Mouse (Mus musculus): ENCODE results near the gene Fgfr2.

Gene Fgfr2

GRCm38 (mm10) chr7:132921971-132922370 is 201.2 kb downstream of the Fgfr2 start:
- H3K36me3 ChIP-seq (ENCODE audit: insufficient read depth, low read length): no peaks in the 10 kb centered on the region
- H3K27me3 ChIP-seq (ENCODE audit: insufficient read depth, low read length): peaks cover 8% of the 10 kb centered on the region
- TF ChIP-seq CTCF (conservative IDR thresholded peaks at IDR 0.05; ENCODE audit: low read length) (no peak), POU5F1 (IDR thresholded peaks at IDR 0.05; ENCODE audit: borderline replicate concordance, low read length) (no peak), NANOG (IDR thresholded peaks at IDR 0.05; ENCODE audit: borderline replicate concordance, low read length) (no peak)
- no peak overlapping the region for H3K4me3 ChIP-seq (replicated peaks; ENCODE audit: low read length)
- peaks cover 4% of the 10 kb centered on the region for H3K9me3 ChIP-seq (ENCODE audit: low read length)
- H3K4me1 ChIP-seq (replicated peaks; ENCODE audit: low read depth, low read length): no peaks in the 10 kb centered on the region

GRCm38 (mm10) chr7:132903796-132904195 is 219.4 kb downstream of the Fgfr2 start:
- Histone ChIP-seq H3K4me1 (replicated peaks; ENCODE audit: low read depth, low read length) (no peaks in the 10 kb centered on the region; the same call in 1 of the 2 replicates), H3K27me3 (ENCODE audit: insufficient read depth, low read length) (peaks cover 8% of the 10 kb centered on the region), H3K9me3 (ENCODE audit: low read length) (peaks cover 15% of the 10 kb centered on the region), H3K36me3 (ENCODE audit: insufficient read depth, low read length) (no peaks in the 10 kb centered on the region), H3K4me3 (replicated peaks; ENCODE audit: low read length) (no peak overlapping the region)
- TF ChIP-seq CTCF (conservative IDR thresholded peaks at IDR 0.05; ENCODE audit: low read length) (0 out of 2 replicates have a peak, but pooled peaks have one; percentile 19), NANOG (IDR thresholded peaks at IDR 0.05; ENCODE audit: borderline replicate concordance, low read length) (no peak)

- peaks cover 12% of the 10 kb centered on the region for H3K4me1 ChIP-seq (replicated peaks; ENCODE audit: low read depth, low read length)
- 0 out of 2 replicates have a peak, but pooled peaks cover 2% of the 10 kb centered on the region for H3K9me3 ChIP-seq (ENCODE audit: low read length)
- H3K27me3 ChIP-seq (ENCODE audit: insufficient read depth, low read length): peaks cover 8% of the 10 kb centered on the region
- TF ChIP-seq POU5F1 (IDR thresholded peaks at IDR 0.05; ENCODE audit: borderline replicate concordance, low read length) (no peak), CTCF (conservative IDR thresholded peaks at IDR 0.05; ENCODE audit: low read length) (no peak), NANOG (IDR thresholded peaks at IDR 0.05; ENCODE audit: borderline replicate concordance, low read length) (no peak)
- no peak overlapping the region for H3K4me3 ChIP-seq (replicated peaks; ENCODE audit: low read length)
- no peaks in the 10 kb centered on the region for H3K36me3 ChIP-seq (ENCODE audit: insufficient read depth, low read length)
Observed at GRCm38 (mm10) chr7:132900826-132901531, 222.2 kb downstream of the Fgfr2 start.

GRCm38 (mm10) chr7:132898234-132898633 is 224.9 kb downstream of the Fgfr2 start:
- Histone ChIP-seq H3K9me3 (ENCODE audit: low read length) (0 out of 2 replicates have a peak, but pooled peaks cover 2% of the 10 kb centered on the region), H3K4me3 (replicated peaks; ENCODE audit: low read length) (no peak overlapping the region)
- TF ChIP-seq NANOG (IDR thresholded peaks at IDR 0.05; ENCODE audit: borderline replicate concordance, low read length) (no peak), CTCF (conservative IDR thresholded peaks at IDR 0.05; ENCODE audit: low read length) (peak; percentile 93)

GRCm38 (mm10) chr7:132897258-132897657 is 225.9 kb downstream of the Fgfr2 start:
- H3K4me3 ChIP-seq (replicated peaks; ENCODE audit: low read length): no peak overlapping the region
- peaks cover 20% of the 10 kb centered on the region for H3K4me1 ChIP-seq (replicated peaks; ENCODE audit: low read depth, low read length)
- TF ChIP-seq NANOG (IDR thresholded peaks at IDR 0.05; ENCODE audit: borderline replicate concordance, low read length) (no peak), CTCF (conservative IDR thresholded peaks at IDR 0.05; ENCODE audit: low read length) (peak; percentile 61)
- 0 out of 2 replicates have a peak, but pooled peaks cover 2% of the 10 kb centered on the region for H3K9me3 ChIP-seq (ENCODE audit: low read length)
- H3K27me3 ChIP-seq (ENCODE audit: insufficient read depth, low read length): peaks cover 10% of the 10 kb centered on the region
- no peaks in the 10 kb centered on the region for H3K36me3 ChIP-seq (ENCODE audit: insufficient read depth, low read length)

More at GRCm38 (mm10) chr7:132898234-132898633, 224.9 kb downstream of the Fgfr2 start:
- Histone ChIP-seq H3K27me3 (ENCODE audit: insufficient read depth, low read length) (peaks cover 8% of the 10 kb centered on the region), H3K36me3 (ENCODE audit: insufficient read depth, low read length) (no peaks in the 10 kb centered on the region), H3K4me1 (replicated peaks; ENCODE audit: low read depth, low read length) (peaks cover 20% of the 10 kb centered on the region)

GRCm38 (mm10) chr7:132896206-132896815 is 226.8 kb downstream of the Fgfr2 start:
- TF ChIP-seq CTCF (conservative IDR thresholded peaks at IDR 0.05; ENCODE audit: low read length) (no peak), NANOG (IDR thresholded peaks at IDR 0.05; ENCODE audit: borderline replicate concordance, low read length) (no peak), POU5F1 (IDR thresholded peaks at IDR 0.05; ENCODE audit: borderline replicate concordance, low read length) (no peak)
- H3K4me1 ChIP-seq (replicated peaks; ENCODE audit: low read depth, low read length): peaks cover 20% of the 10 kb centered on the region
- H3K27me3 ChIP-seq (ENCODE audit: insufficient read depth, low read length): peaks cover 8% of the 10 kb centered on the region; the same call in 1 of the 2 replicates
- H3K36me3 ChIP-seq (ENCODE audit: insufficient read depth, low read length): no peaks in the 10 kb centered on the region
- peak overlapping the region; percentile 43 for H3K4me3 ChIP-seq (replicated peaks; ENCODE audit: low read length)
- H3K9me3 ChIP-seq (ENCODE audit: low read length): 0 out of 2 replicates have a peak, but pooled peaks cover 2% of the 10 kb centered on the region

GRCm38 (mm10) chr7:132894841-132895555 is 228.2 kb downstream of the Fgfr2 start:
- H3K27me3 ChIP-seq (ENCODE audit: insufficient read depth, low read length): peaks cover 4% of the 10 kb centered on the region; the same call in 1 of the 2 replicates
- peaks cover 4% of the 10 kb centered on the region for H3K9me3 ChIP-seq (ENCODE audit: low read length)
- H3K4me1 ChIP-seq (replicated peaks; ENCODE audit: low read depth, low read length): peaks cover 20% of the 10 kb centered on the region
- TF ChIP-seq NANOG (IDR thresholded peaks at IDR 0.05; ENCODE audit: borderline replicate concordance, low read length) (no peak), POU5F1 (IDR thresholded peaks at IDR 0.05; ENCODE audit: borderline replicate concordance, low read length) (no peak), CTCF (conservative IDR thresholded peaks at IDR 0.05; ENCODE audit: low read length) (no peak)
- no peaks in the 10 kb centered on the region for H3K36me3 ChIP-seq (ENCODE audit: insufficient read depth, low read length)
- H3K4me3 ChIP-seq (replicated peaks; ENCODE audit: low read length): no peak overlapping the region

- Histone ChIP-seq H3K4me3 (replicated peaks; ENCODE audit: low read length) (no peak overlapping the region), H3K27me3 (ENCODE audit: insufficient read depth, low read length) (peaks cover 4% of the 10 kb centered on the region; the same call in 1 of the 2 replicates), H3K36me3 (ENCODE audit: insufficient read depth, low read length) (no peaks in the 10 kb centered on the region), H3K4me1 (replicated peaks; ENCODE audit: low read depth, low read length) (peaks cover 20% of the 10 kb centered on the region), H3K9me3 (ENCODE audit: low read length) (peaks cover 12% of the 10 kb centered on the region)
- TF ChIP-seq POU5F1 (IDR thresholded peaks at IDR 0.05; ENCODE audit: borderline replicate concordance, low read length) (no peak), NANOG (IDR thresholded peaks at IDR 0.05; ENCODE audit: borderline replicate concordance, low read length) (no peak), CTCF (conservative IDR thresholded peaks at IDR 0.05; ENCODE audit: low read length) (no peak)
Observed at GRCm38 (mm10) chr7:132893336-132893735, 229.8 kb downstream of the Fgfr2 start.

Measured in E14TG2a.4 (cell line).